Mouse (Mus musculus) bone marrow, adult 2 months (tissue): ENCODE measurements around the gene Abcd4.

Experiments
- CTCF ChIP-seq: fragments of 200-500 bp; IDR thresholded peaks from 2 replicates; pipeline ENCODE4 v1.5.1; 2011; ENCODE audit warnings: low read length, control low read depth; ENCODE audit not compliant: control insufficient read depth, insufficient read depth
- POLR2A ChIP-seq: fragments of 200-500 bp; IDR thresholded peaks from 2 replicates; pipeline ENCODE4 v1.6.1; 2011; ENCODE audit warnings: low read depth, mild to moderate bottlenecking, control low read depth, low read length, borderline replicate concordance; ENCODE audit not compliant: control insufficient read depth

- TF ChIP-seq CTCF: no peak
- TF ChIP-seq POLR2A: no peak
Measured at GRCm38 (mm10) chr12:84567576-84567975, 49.6 kb downstream of the Abcd4 start.
